Comparison of ENCODE assay signal across 7 mouse cellular contexts in the genomic region with DNA sequence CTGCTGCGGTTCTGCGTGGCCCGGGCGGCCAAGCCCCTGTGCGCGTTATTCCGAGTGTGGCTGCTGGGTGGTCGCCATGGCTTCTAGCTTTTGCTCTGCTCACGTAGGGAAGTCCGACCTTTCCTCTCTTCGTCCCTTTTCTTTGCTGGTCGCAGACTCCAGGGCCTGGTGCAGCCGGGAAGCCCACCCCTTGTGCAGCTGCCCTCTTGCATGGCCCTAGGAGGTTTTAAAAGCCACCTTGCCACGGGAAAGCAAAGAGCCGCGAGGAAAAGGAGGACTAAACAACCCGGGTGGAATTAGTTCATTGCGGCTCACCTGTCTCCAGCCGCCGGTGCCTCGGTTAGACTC. TPM values are rescaled to one million over a fixed set of nuclear protein-coding genes. Genes with fewer than 3 reads are reported as not detected.
DNase-seq lines count a peak whose midpoint lies in the region; ATAC-seq lines count a peak whose summit lies in the region.
"Not testable (repeated sequence)": the region's sequence is repeated elsewhere in the genome, so short reads cannot be mapped to it uniquely, and the experiment has no call there.

No protein-coding gene starts in this region.

- not testable (repeated sequence) for ATAC-seq in heart, embryonic 15.5 days (replicated peaks; ENCODE audit: insufficient number of reproducible peaks, insufficient read depth, low FRiP score, low read depth); kidney, embryonic 15.5 days (replicated peaks; ENCODE audit: low FRiP score); midbrain, embryonic 14.5 days (ENCODE audit: low FRiP score, low TSS enrichment)
- ATAC-seq in liver, embryonic 11.5 days (replicated peaks; ENCODE audit: low FRiP score), result 0 out of 2 replicates have a peak, but pooled peaks have one; percentile 34

- peak overlapping the region; percentile 65 for H3K4me2 ChIP-seq in heart, embryonic 15.5 days
- peak overlapping the region; percentile 60 for H3K4me2 ChIP-seq in kidney, embryonic 15.5 days
- H3K4me2 ChIP-seq in liver, embryonic 11.5 days, result peak overlapping the region; percentile 64
- H3K4me2 ChIP-seq in midbrain, embryonic 14.5 days (ENCODE audit: low read length), result peak overlapping the region; percentile 39

- not testable (repeated sequence) for H3K9ac ChIP-seq in heart, embryonic 15.5 days; kidney, embryonic 15.5 days; midbrain, embryonic 14.5 days (replicated peaks; ENCODE audit: low read length)
- H3K9ac ChIP-seq in liver, embryonic 11.5 days (ENCODE audit: low read depth, low read length), result peak overlapping the region; percentile 38; the same call in 1 of the 2 replicates

- WGBS in forebrain, embryonic 10.5 days, result 16% methylated on average over 16 of the region's 21 CpGs
- WGBS in heart, embryonic 15.5 days, result 17% methylated on average over 14 of the region's 21 CpGs
- WGBS in kidney, embryonic 15.5 days, result 19% methylated on average over 16 of the region's 21 CpGs
- WGBS in liver, embryonic 11.5 days, result 8% methylated on average over 14 of the region's 21 CpGs
- WGBS in midbrain, embryonic 14.5 days, result 18% methylated on average over 14 of the region's 21 CpGs

- peaks cover 12% of the 10 kb centered on the region; the same call in 1 of the 2 replicates for H3K9me3 ChIP-seq in forebrain, embryonic 10.5 days
- not testable (repeated sequence) for H3K9me3 ChIP-seq in heart, embryonic 15.5 days (replicated peaks); kidney, embryonic 15.5 days (replicated peaks); liver, embryonic 11.5 days (ENCODE audit: control insufficient read depth, low read length); midbrain, embryonic 14.5 days (ENCODE audit: control insufficient read depth, low read length)

- not testable (repeated sequence) for H3K27me3 ChIP-seq in forebrain, embryonic 10.5 days (ENCODE audit: poor library complexity, severe bottlenecking); heart, embryonic 15.5 days; kidney, embryonic 15.5 days; liver, embryonic 11.5 days (replicated peaks; ENCODE audit: control insufficient read depth, insufficient read depth, low read length); midbrain, embryonic 14.5 days (ENCODE audit: control insufficient read depth, insufficient read depth, low read length)

- DNase-seq in cerebellum, adult 8-10 months, result peak; percentile 26
- DNase-seq in forebrain, embryonic 10.5 days (ENCODE audit: extremely low spot score, low spot score), result peak; percentile 35
- DNase-seq in liver, embryonic 11.5 days (ENCODE audit: low spot score), result not testable (repeated sequence)
- DNase-seq in midbrain, embryonic 14.5 days, result peak; percentile 6
- DNase-seq in right cerebral cortex, postnatal 4 days, result peak; percentile 20

- peak overlapping the region; percentile 47 for H3K4me3 ChIP-seq in forebrain, embryonic 10.5 days
- H3K4me3 ChIP-seq in heart, embryonic 15.5 days, result peak overlapping the region; percentile 40
- H3K4me3 ChIP-seq in kidney, embryonic 15.5 days (replicated peaks), result peak overlapping the region; percentile 29
- peak overlapping the region; percentile 47 for H3K4me3 ChIP-seq in liver, embryonic 11.5 days (ENCODE audit: low read depth, low read length)
- peak overlapping the region; percentile 16; the same call in 1 of the 2 replicates for H3K4me3 ChIP-seq in midbrain, embryonic 14.5 days (replicated peaks; ENCODE audit: low read depth, low read length)

- peak overlapping the region; percentile 75 for H3K27ac ChIP-seq in forebrain, embryonic 10.5 days
- H3K27ac ChIP-seq in heart, embryonic 15.5 days; kidney, embryonic 15.5 days; liver, embryonic 11.5 days (ENCODE audit: low read depth, low read length); midbrain, embryonic 14.5 days (replicated peaks; ENCODE audit: low read depth, low read length): not testable (repeated sequence)

- not testable (repeated sequence) for H3K36me3 ChIP-seq in forebrain, embryonic 10.5 days (replicated peaks); heart, embryonic 15.5 days; kidney, embryonic 15.5 days; liver, embryonic 11.5 days (ENCODE audit: control insufficient read depth, insufficient read depth, low read length); midbrain, embryonic 14.5 days (ENCODE audit: control insufficient read depth, insufficient read depth, low read length)

- not testable (repeated sequence) for H3K4me1 ChIP-seq in forebrain, embryonic 10.5 days; heart, embryonic 15.5 days (replicated peaks); kidney, embryonic 15.5 days; liver, embryonic 11.5 days (replicated peaks; ENCODE audit: control insufficient read depth, insufficient read depth, low read length); midbrain, embryonic 14.5 days (ENCODE audit: control insufficient read depth, insufficient read depth, low read length)

RNA-seq across cellular contexts. Expression of a gene that starts 6.3 kb away (rescaled TPM):
- polyA plus RNA-seq in forebrain, embryonic 10.5 days (2016; fragmentation: Nextera tagmentation; extraction: Ambion mirVana), result 29.7 and 33.3 TPM in 2 replicates
- polyA plus RNA-seq in heart, embryonic 15.5 days (2015; fragmentation: Nextera tagmentation; extraction: Ambion mirVana), result 30.4 and 33.2 TPM in 2 replicates
- 42.5 and 43.1 TPM in 2 replicates for polyA plus RNA-seq in kidney, embryonic 15.5 days (2015; fragmentation: Nextera tagmentation; extraction: Ambion mirVana)
- 26.5 and 29.8 TPM in 2 replicates for polyA plus RNA-seq in liver, embryonic 11.5 days (2014; fragmentation: Nextera tagmentation; extraction: Ambion mirVana)
- 8.1 and 16.0 TPM in 2 replicates for polyA plus RNA-seq in midbrain, embryonic 14.5 days (2014; fragmentation: Nextera tagmentation; extraction: Ambion mirVana)

RNA-seq across cellular contexts. Expression of a gene that starts 25.2 kb away (rescaled TPM):
- not detected in 2 replicates for polyA plus RNA-seq in forebrain, embryonic 10.5 days (2016; fragmentation: Nextera tagmentation; extraction: Ambion mirVana)
- polyA plus RNA-seq in heart, embryonic 15.5 days (2015; fragmentation: Nextera tagmentation; extraction: Ambion mirVana), result not detected in 2 replicates
- 0.23 TPM in 1 of 2 replicates, not detected in the other for polyA plus RNA-seq in kidney, embryonic 15.5 days (2015; fragmentation: Nextera tagmentation; extraction: Ambion mirVana)
- polyA plus RNA-seq in liver, embryonic 11.5 days (2014; fragmentation: Nextera tagmentation; extraction: Ambion mirVana), result not detected in 2 replicates
- polyA plus RNA-seq in midbrain, embryonic 14.5 days (2014; fragmentation: Nextera tagmentation; extraction: Ambion mirVana), result not detected in 2 replicates
